Mouse (Mus musculus) liver, adult 2 months (tissue): ENCODE results near the gene Nrxn3. TPM values are rescaled to one million over a fixed set of nuclear protein-coding genes. Genes with fewer than 3 reads are reported as not detected.

Source experiments
- DNase-seq: peaks from one replicate; pipeline ENCODE4 v3.0.0-alpha.2; 2011; ENCODE audit warnings: low read depth, low spot score; ENCODE audit errors: extremely low read depth
- H3K27ac ChIP-seq: fragments of 200-500 bp; replicated peaks from 2 replicates; pipeline ENCODE4 v1.5.1; 2012; ENCODE audit warnings: low read depth, mild to moderate bottlenecking, control low read depth, inconsistent platforms, low read length; ENCODE audit not compliant: insufficient read depth
- H3K27me3 ChIP-seq: fragments of 200-500 bp; 2 replicates; pipeline ENCODE4 v1.6.1; 2012; ENCODE audit warnings: mild to moderate bottlenecking, moderate library complexity, low read length, inconsistent platforms; ENCODE audit not compliant: control insufficient read depth, insufficient read depth
- H3K36me3 ChIP-seq: fragments of 200-500 bp; 2 replicates; pipeline ENCODE4 v1.6.1; 2012; ENCODE audit warnings: low read length, inconsistent platforms; ENCODE audit not compliant: control insufficient read depth, insufficient read depth
- H3K4me1 ChIP-seq: fragments of 200-500 bp; 2 replicates; pipeline ENCODE4 v1.6.1; 2011; ENCODE audit warnings: low read length; ENCODE audit not compliant: control insufficient read depth, insufficient read depth
- H3K4me3 ChIP-seq: fragments of 200-500 bp; 2 replicates; pipeline ENCODE4 v1.5.1; 2011; ENCODE audit warnings: low read depth, mild to moderate bottlenecking, control low read depth, low read length, moderate library complexity; ENCODE audit not compliant: insufficient read depth
- H3K79me2 ChIP-seq: fragments of 200-500 bp; 2 replicates; pipeline ENCODE4 v1.6.1; 2012; ENCODE audit warnings: inconsistent platforms, mild to moderate bottlenecking, low read length, moderate library complexity; ENCODE audit not compliant: control insufficient read depth, insufficient read depth
- H3K9ac ChIP-seq: fragments of 200-500 bp; 2 replicates; pipeline ENCODE4 v1.6.1; 2012; ENCODE audit warnings: low read depth, mild to moderate bottlenecking, control low read depth, inconsistent platforms, low read length
- CTCF ChIP-seq: fragments of 200-500 bp; IDR thresholded peaks from 2 replicates; pipeline ENCODE4 v1.5.1; 2011; ENCODE audit warnings: low read depth, low read length, control low read depth
- POLR2A ChIP-seq: fragments of 200-500 bp; IDR thresholded peaks from 2 replicates; pipeline ENCODE4 v1.6.1; 2011; ENCODE audit warnings: low read length, control low read depth; ENCODE audit not compliant: insufficient read depth; ENCODE audit errors: extremely low read depth
- WGBS: fragments of 180-500 bp; shearing (Covaris S2); methylation state at CpG from one replicate; pipeline ENCODE4 v1.1.7; 2018; 5-methylcytosine and 5-hydroxymethylcytosine counted together
- polyA plus RNA-seq: library from polyadenylated mRNA; depleted of rRNA; stranded (reverse); fragments of >200 nt; gene quantifications from 2 replicates; pipeline ENCODE4 v1.2.3, GENCODE M21; 2012
- total RNA-seq: library from RNA; depleted of rRNA; stranded (reverse); fragments of >200 nt; gene quantifications from 2 replicates; pipeline ENCODE4 v1.2.3, GENCODE M21; 2014

Gene Nrxn3
- total and polyA plus RNA-seq, 2 experiments = 0.18 to 0.31 TPM

GRCm38 (mm10) chr12:89181157-89181561 lies 458.5 kb downstream of the Nrxn3 start:
- H3K79me2 ChIP-seq = no peaks in the 10 kb centered on the region
- TF ChIP-seq CTCF (no peak), POLR2A (no peak)
- H3K36me3 ChIP-seq = no peaks in the 10 kb centered on the region
- 64% methylated on average over 2 of the region's 2 CpGs for WGBS
- no peak for DNase-seq
- no peak overlapping the region for H3K4me3 ChIP-seq
- H3K27me3 ChIP-seq = no peaks in the 10 kb centered on the region
- H3K9ac ChIP-seq = no peak overlapping the region
- no peaks in the 10 kb centered on the region for H3K4me1 ChIP-seq
- no peak overlapping the region for H3K27ac ChIP-seq

- no peak overlapping the region for H3K4me3 ChIP-seq
- DNase-seq = no peak
- no peaks in the 10 kb centered on the region for H3K4me1 ChIP-seq
- H3K79me2 ChIP-seq = no peaks in the 10 kb centered on the region
- no peak overlapping the region for H3K27ac ChIP-seq
- TF ChIP-seq CTCF = no peak
- no peak for TF ChIP-seq POLR2A
- no peaks in the 10 kb centered on the region for H3K36me3 ChIP-seq
- H3K27me3 ChIP-seq = no peaks in the 10 kb centered on the region
- H3K9ac ChIP-seq = no peak overlapping the region
- 83% methylated on average over 10 of the region's 10 CpGs for WGBS
These were observed 476.3 kb downstream of the Nrxn3 start for GRCm38 (mm10) chr12:89198764-89199525.

DNA sequence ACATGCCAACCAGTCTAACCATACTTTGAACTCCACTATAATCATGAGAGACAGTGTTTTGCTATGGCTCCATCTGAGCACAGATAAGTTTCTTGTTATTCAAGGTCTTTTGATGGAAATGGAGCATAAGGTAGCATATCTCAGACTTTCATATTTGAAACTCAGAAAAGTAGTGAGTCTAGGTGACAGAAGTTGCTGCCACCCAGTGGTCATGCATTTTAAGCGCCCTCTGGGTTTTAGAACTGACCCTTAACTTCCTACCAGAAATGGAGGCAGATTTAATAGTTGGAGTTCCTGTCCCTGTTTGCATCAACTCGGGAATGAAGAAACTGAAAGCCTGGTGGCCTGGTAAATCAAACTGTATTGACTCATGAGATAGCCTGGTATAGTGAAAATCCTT lies 488.9 kb downstream of the Nrxn3 start:
- Histone ChIP-seq H3K9ac (no peak overlapping the region), H3K27me3 (no peaks in the 10 kb centered on the region), H3K27ac (no peak overlapping the region), H3K4me3 (no peak overlapping the region), H3K4me1 (no peaks in the 10 kb centered on the region), H3K79me2 (no peaks in the 10 kb centered on the region), H3K36me3 (no peaks in the 10 kb centered on the region)
- 36% methylated on average over 2 of the region's 2 CpGs for WGBS
- DNase-seq = no peak
- TF ChIP-seq POLR2A (no peak), CTCF (no peak)

- WGBS = 14% methylated on average over 1 of the region's 1 CpGs
These were observed 517.1 kb downstream of the Nrxn3 start for GRCm38 (mm10) chr12:89239826-89240225.

GRCm38 (mm10) chr12:89241554-89241953 lies 518.9 kb downstream of the Nrxn3 start:
- Histone ChIP-seq H3K9ac (no peak overlapping the region), H3K4me1 (no peaks in the 10 kb centered on the region), H3K27ac (no peak overlapping the region), H3K36me3 (no peaks in the 10 kb centered on the region), H3K4me3 (no peak overlapping the region), H3K79me2 (no peaks in the 10 kb centered on the region), H3K27me3 (no peaks in the 10 kb centered on the region)
- DNase-seq = no peak
- TF ChIP-seq POLR2A (no peak), CTCF (no peak)

More at GRCm38 (mm10) chr12:89239826-89240225, 517.1 kb downstream of the Nrxn3 start:
- Histone ChIP-seq H3K9ac (no peak overlapping the region), H3K27ac (no peak overlapping the region), H3K4me3 (no peak overlapping the region), H3K36me3 (no peaks in the 10 kb centered on the region), H3K4me1 (no peaks in the 10 kb centered on the region), H3K27me3 (no peaks in the 10 kb centered on the region), H3K79me2 (no peaks in the 10 kb centered on the region)
- TF ChIP-seq CTCF (no peak), POLR2A (no peak)
- DNase-seq = peak; percentile 1

DNA sequence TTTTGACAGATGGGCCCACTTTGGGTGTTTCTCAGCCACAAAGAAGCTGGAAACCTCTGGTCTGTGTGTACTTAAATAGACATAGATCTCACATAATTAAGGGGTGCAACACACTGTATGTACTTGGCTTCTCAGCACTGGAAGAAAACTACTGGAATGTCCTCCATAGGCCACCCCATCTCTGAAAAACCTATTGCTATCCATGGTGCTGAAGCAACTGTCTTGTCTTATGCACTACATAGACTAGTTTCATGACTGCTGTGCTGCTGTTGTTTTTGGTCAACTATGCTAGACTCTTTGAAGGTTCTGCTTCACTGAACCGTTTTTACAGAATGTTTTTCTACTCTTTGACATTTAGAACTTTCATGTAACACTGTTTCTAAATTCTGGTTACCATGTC lies 519.8 kb downstream of the Nrxn3 start:
- Histone ChIP-seq H3K4me3 (no peak overlapping the region), H3K9ac (no peak overlapping the region), H3K36me3 (no peaks in the 10 kb centered on the region), H3K79me2 (no peaks in the 10 kb centered on the region), H3K27ac (no peak overlapping the region), H3K4me1 (no peaks in the 10 kb centered on the region), H3K27me3 (no peaks in the 10 kb centered on the region)
- TF ChIP-seq POLR2A = no peak
- TF ChIP-seq CTCF = no peak
- WGBS = 30% methylated on average over 1 of the region's 1 CpGs
- DNase-seq = no peak
